Mouse (Mus musculus): ENCODE data around the gene Dennd6a. TPM values are rescaled to one million over a fixed set of nuclear protein-coding genes. Genes with fewer than 3 reads are reported as not detected.
"Not testable (repeated sequence)": the region's sequence is repeated elsewhere in the genome, so short reads cannot be mapped to it uniquely, and the experiment has no call there.

Dennd6a gene
- polyA plus RNA-seq, 1 experiment from 2014 or later: 26.9 TPM

- H3K27me3 ChIP-seq: no peaks in the 10 kb centered on the region
- 91% methylated on average over 3 of the region's 3 CpGs for WGBS
- H3K27ac ChIP-seq: no peak overlapping the region
- peaks cover 11% of the 10 kb centered on the region for H3K4me1 ChIP-seq
- no peak overlapping the region for H3K9ac ChIP-seq
- H3K36me3 ChIP-seq (ENCODE audit: poor library complexity, severe bottlenecking): peaks cover 53% of the 10 kb centered on the region
- H3K4me3 ChIP-seq: no peak overlapping the region
- no peak overlapping the region for H3K4me2 ChIP-seq
- H3K9me3 ChIP-seq (replicated peaks): no peaks in the 10 kb centered on the region
- no peak for ATAC-seq
Measured at GRCm38 (mm10) chr14:26662016-26662415, 88.4 kb downstream of the Dennd6a start.

- Histone ChIP-seq H3K9ac (no peak overlapping the region), H3K36me3 (ENCODE audit: poor library complexity, severe bottlenecking) (peaks cover 48% of the 10 kb centered on the region), H3K9me3 (replicated peaks) (no peaks in the 10 kb centered on the region), H3K27ac (no peak overlapping the region), H3K4me2 (no peak overlapping the region), H3K4me1 (peaks cover 16% of the 10 kb centered on the region), H3K27me3 (no peaks in the 10 kb centered on the region), H3K4me3 (no peak overlapping the region)
- no peak for ATAC-seq
- WGBS: 91% methylated on average over 2 of the region's 2 CpGs
Measured at GRCm38 (mm10) chr14:26662488-26662887, 88.8 kb downstream of the Dennd6a start.

- Histone ChIP-seq H3K4me1 (peaks cover 27% of the 10 kb centered on the region), H3K27me3 (no peaks in the 10 kb centered on the region), H3K27ac (no peak overlapping the region), H3K4me2 (no peak overlapping the region), H3K4me3 (no peak overlapping the region), H3K9me3 (replicated peaks) (no peaks in the 10 kb centered on the region), H3K9ac (no peak overlapping the region), H3K36me3 (ENCODE audit: poor library complexity, severe bottlenecking) (peaks cover 39% of the 10 kb centered on the region)
- 91% methylated on average over 2 of the region's 2 CpGs for WGBS
- ATAC-seq: no peak
Measured at GRCm38 (mm10) chr14:26663851-26664250, 90.2 kb downstream of the Dennd6a start.

- H3K4me2 ChIP-seq: peak overlapping the region; percentile 100
- H3K27me3 ChIP-seq: no peaks in the 10 kb centered on the region
- H3K27ac ChIP-seq: no peak overlapping the region
- H3K36me3 ChIP-seq (ENCODE audit: poor library complexity, severe bottlenecking): peaks cover 19% of the 10 kb centered on the region
- peaks cover 33% of the 10 kb centered on the region for H3K4me1 ChIP-seq
- 33% methylated on average over 6 of the region's 6 CpGs for WGBS
- H3K4me3 ChIP-seq: peak overlapping the region; percentile 98
- peak overlapping the region; percentile 93 for H3K9ac ChIP-seq
- ATAC-seq: no peak
- no peaks in the 10 kb centered on the region for H3K9me3 ChIP-seq (replicated peaks)
Measured at GRCm38 (mm10) chr14:26667991-26668370, 94.3 kb downstream of the Dennd6a start.

GRCm38 (mm10) chr14:26668371-26669291, 95.0 kb downstream of the Dennd6a start:
- H3K36me3 ChIP-seq (ENCODE audit: poor library complexity, severe bottlenecking): peaks cover 19% of the 10 kb centered on the region
- peak; percentile 60 for ATAC-seq
- H3K9ac ChIP-seq: peak overlapping the region; percentile 93
- H3K4me2 ChIP-seq: peak overlapping the region; percentile 100
- peak overlapping the region; percentile 98 for H3K4me3 ChIP-seq
- no peaks in the 10 kb centered on the region for H3K27me3 ChIP-seq
- WGBS: 1% methylated on average over 73 of the region's 73 CpGs
- H3K9me3 ChIP-seq (replicated peaks): no peaks in the 10 kb centered on the region
- H3K4me1 ChIP-seq: peaks cover 33% of the 10 kb centered on the region
- H3K27ac ChIP-seq: peak overlapping the region; percentile 90

- H3K9ac ChIP-seq: peak within 1 kb of the TSS; percentile 93
- H3K27me3 ChIP-seq: no peaks in the 10 kb centered on the region
- peak within 1 kb of the TSS; percentile 98 for H3K4me3 ChIP-seq
- WGBS: under 1% methylated on average over 70 of the region's 70 CpGs
- peak; percentile 95 for ATAC-seq
- peak within 1 kb of the TSS; percentile 100 for H3K4me2 ChIP-seq
- H3K36me3 ChIP-seq (ENCODE audit: poor library complexity, severe bottlenecking): peaks cover 18% of the 10 kb centered on the region
- peaks cover 33% of the 10 kb centered on the region for H3K4me1 ChIP-seq
- H3K27ac ChIP-seq: peak within 1 kb of the TSS; percentile 90
- no peaks in the 10 kb centered on the region for H3K9me3 ChIP-seq (replicated peaks)
Measured at GRCm38 (mm10) chr14:26669292-26670073, 95.8 kb downstream of the Dennd6a start, which contains the start of gene Pde12. Gene Pde12, minus strand, starts transcription at chr14:26669883.

GRCm38 (mm10) chr14:26670964-26671363, 97.3 kb downstream of the Dennd6a start:
- no peaks in the 10 kb centered on the region for H3K27me3 ChIP-seq
- peaks cover 32% of the 10 kb centered on the region for H3K4me1 ChIP-seq
- no peak overlapping the region for H3K27ac ChIP-seq
- peaks cover 6% of the 10 kb centered on the region for H3K36me3 ChIP-seq (ENCODE audit: poor library complexity, severe bottlenecking)
- no peaks in the 10 kb centered on the region for H3K9me3 ChIP-seq (replicated peaks)
- H3K4me3 ChIP-seq: no peak overlapping the region
- no peak overlapping the region for H3K4me2 ChIP-seq
- no peak overlapping the region for H3K9ac ChIP-seq
- ATAC-seq: no peak

- not testable (repeated sequence) for H3K9me3 ChIP-seq (replicated peaks); H3K27ac ChIP-seq; ATAC-seq; H3K4me2 ChIP-seq; H3K27me3 ChIP-seq; H3K9ac ChIP-seq; H3K4me3 ChIP-seq; H3K36me3 ChIP-seq (ENCODE audit: poor library complexity, severe bottlenecking)
- peaks cover 21% of the 10 kb centered on the region for H3K4me1 ChIP-seq
- 68% methylated on average over 17 of the region's 17 CpGs for WGBS
Measured at GRCm38 (mm10) chr14:26671870-26672615, 98.4 kb downstream of the Dennd6a start.

- ATAC-seq; H3K9ac ChIP-seq; H3K4me3 ChIP-seq; H3K4me2 ChIP-seq; H3K27me3 ChIP-seq; H3K9me3 ChIP-seq (replicated peaks); H3K27ac ChIP-seq; H3K36me3 ChIP-seq (ENCODE audit: poor library complexity, severe bottlenecking); H3K4me1 ChIP-seq: not testable (repeated sequence)
- 90% methylated on average over 2 of the region's 2 CpGs for WGBS
Measured at GRCm38 (mm10) chr14:26674476-26675169, 101.0 kb downstream of the Dennd6a start.

GRCm38 (mm10) chr14:26675371-26675770, 101.7 kb downstream of the Dennd6a start:
- H3K27me3 ChIP-seq: no peaks in the 10 kb centered on the region
- 27% methylated on average over 12 of the region's 12 CpGs for WGBS

GRCm38 (mm10) chr14:26675791-26676190, 102.1 kb downstream of the Dennd6a start:
- Histone ChIP-seq H3K4me2 (no peak overlapping the region), H3K9ac (no peak overlapping the region), H3K4me3 (no peak overlapping the region), H3K27me3 (no peaks in the 10 kb centered on the region), H3K27ac (no peak overlapping the region), H3K9me3 (replicated peaks) (no peaks in the 10 kb centered on the region), H3K4me1 (no peaks in the 10 kb centered on the region; the same call in 1 of the 2 replicates), H3K36me3 (ENCODE audit: poor library complexity, severe bottlenecking) (no peaks in the 10 kb centered on the region)
- 86% methylated on average over 5 of the region's 5 CpGs for WGBS
- ATAC-seq: no peak

More at GRCm38 (mm10) chr14:26675371-26675770, 101.7 kb downstream of the Dennd6a start:
- H3K4me3 ChIP-seq: no peak overlapping the region
- no peak for ATAC-seq
- no peak overlapping the region for H3K9ac ChIP-seq
- no peak overlapping the region for H3K4me2 ChIP-seq
- H3K27ac ChIP-seq: no peak overlapping the region
- H3K4me1 ChIP-seq: peaks cover 4% of the 10 kb centered on the region
- H3K9me3 ChIP-seq (replicated peaks): no peaks in the 10 kb centered on the region
- H3K36me3 ChIP-seq (ENCODE audit: poor library complexity, severe bottlenecking): no peaks in the 10 kb centered on the region
